Mouse (Mus musculus) kidney, adult 10 weeks (tissue): Measurements from ENCODE around the gene Anln. TPM values are rescaled to one million over a fixed set of nuclear protein-coding genes. Genes with fewer than 3 reads are reported as not detected.

Source experiments
- polyA plus RNA-seq: library from polyadenylated mRNA; stranded (reverse); fragments of 350-450 nt; fragmentation: Illumina TruSeq; extraction: RNeasy Lipid Tissue Mini Kit (QIAGEN cat#74804); gene quantifications from one replicate; pipeline ENCODE4 v1.2.3, GENCODE M21; 2014; ENCODE audit warnings: low read depth, low replicate concordance

Gene Anln
- polyA plus RNA-seq = 1.2 TPM

DNA sequence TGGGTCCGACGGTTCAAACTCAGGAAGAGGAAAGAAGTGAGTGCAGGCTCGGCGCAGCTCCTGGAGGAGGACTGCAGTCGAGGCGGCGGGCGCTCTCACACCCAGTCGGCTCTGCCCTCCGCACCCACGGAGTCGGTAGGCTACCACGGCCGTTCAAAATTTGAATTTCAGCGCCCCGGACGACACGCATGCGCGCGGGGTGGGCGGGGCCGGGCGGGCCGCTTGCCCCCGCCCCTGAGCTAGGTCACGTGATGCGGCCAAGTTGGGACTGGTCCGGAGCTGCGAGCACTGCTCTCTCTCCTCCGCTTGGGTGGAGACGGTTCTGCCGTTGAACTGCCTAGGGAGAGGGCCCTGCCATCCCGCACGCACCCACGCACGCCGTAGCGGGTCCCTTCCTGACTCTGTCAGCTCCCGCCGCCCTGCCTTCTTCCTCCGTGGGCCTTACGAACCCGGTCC lies at the start of gene Anln:
Anln (minus strand) TSS at position 168 of the 456 bp plus-strand sequence.

GRCm38 (mm10) chr9:22411002-22411857 lies 22.2 kb upstream of the Anln start, which contains the start of gene 9530077C05Rik:
TSS of gene 9530077C05Rik (plus strand) at chr9:22411513.

DNA sequence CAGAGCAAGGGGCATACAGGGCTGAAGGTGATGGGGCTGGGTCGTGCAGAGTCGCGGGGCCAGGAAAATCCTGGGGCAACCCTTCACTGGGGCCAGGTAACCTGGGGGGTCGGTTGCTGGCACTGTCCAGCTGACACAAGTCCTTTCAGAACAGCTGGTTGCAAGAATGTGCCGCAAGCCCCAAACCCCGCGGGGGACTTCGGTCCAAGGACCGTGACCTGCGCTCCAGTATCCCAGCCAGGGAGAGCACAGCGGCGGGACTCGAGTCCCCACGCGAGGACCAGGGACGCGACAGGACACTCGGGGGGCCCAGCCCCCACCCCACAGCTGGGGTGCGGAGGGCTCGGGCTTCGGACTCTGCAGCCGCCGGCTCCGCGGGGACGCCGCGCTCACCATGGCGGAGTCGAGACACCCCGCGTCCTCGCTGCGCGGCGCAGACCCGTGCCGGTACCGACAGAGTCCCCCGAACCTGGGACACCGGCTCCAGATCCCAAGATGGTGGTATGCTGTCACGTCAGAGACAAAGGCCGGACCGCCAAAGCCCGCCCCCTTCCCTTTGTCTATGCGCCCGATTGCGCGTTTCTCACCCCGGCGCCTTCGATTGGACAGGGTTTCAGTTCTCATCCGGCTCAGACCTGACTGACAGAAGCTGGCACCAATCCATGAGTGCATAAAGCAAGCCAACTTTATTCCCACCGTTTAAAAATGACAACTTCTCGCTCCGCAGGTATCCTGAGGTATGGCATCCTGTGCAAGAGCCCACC lies 81.7 kb downstream of the Anln start, which contains the start of gene Zfp810:
Zfp810 (minus strand) TSS at position 493 of the 764 bp plus-strand sequence.

Other genes starting within 250 kb of the Anln start
- gene Pigyl, start 232.3 kb downstream of the Anln start, polyA plus RNA-seq = 4.6 TPM
- 0.20 TPM for gene Zfp872, start 201.1 kb downstream of the Anln start, polyA plus RNA-seq
- 66.2 TPM for gene Zfp809, start 163.5 kb downstream of the Anln start, polyA plus RNA-seq
- 0.97 TPM for gene Zfp599, start 129.3 kb downstream of the Anln start, polyA plus RNA-seq
- gene Zfp810, start 81.5 kb downstream of the Anln start, polyA plus RNA-seq = 46.8 TPM
- 1.3 TPM for gene 9530077C05Rik, start 22.3 kb upstream of the Anln start, polyA plus RNA-seq
- not detected for gene Gm17545, start 65.1 kb upstream of the Anln start, polyA plus RNA-seq
- gene Rp9, start 80.6 kb upstream of the Anln start, polyA plus RNA-seq = 25.8 TPM
- gene Bbs9, start 86.5 kb upstream of the Anln start, polyA plus RNA-seq = 30.3 TPM